Mouse (Mus musculus) embryonic facial prominence, embryonic 12.5 days (tissue): ENCODE measurements around the gene Ap2a1. TPM values are rescaled to one million over a fixed set of nuclear protein-coding genes. Genes with fewer than 3 reads are reported as not detected.
A peak's percentile ranks its signal among the peaks of the same experiment; 100 is the strongest.

Experiments
- ATAC-seq: fragments of 200-750 bp; cut with Nextera tagmentation; 2 replicates; pipeline ENCODE4 v1.8.0; 2017; ENCODE audit not compliant: insufficient number of reproducible peaks, insufficient read depth, low FRiP score, low TSS enrichment
- H3K27ac ChIP-seq: fragments of 300-500 bp; sonication (generic); 2 replicates; pipeline ENCODE4 v1.5.1; 2016; ENCODE audit warnings: mild to moderate bottlenecking
- H3K27me3 ChIP-seq: fragments of 300-500 bp; sonication (generic); 2 replicates; pipeline ENCODE4 v1.6.1; 2016; ENCODE audit warnings: mild to moderate bottlenecking, moderate library complexity
- H3K36me3 ChIP-seq: fragments of 300-500 bp; sonication (generic); 2 replicates; pipeline ENCODE4 v1.6.1; 2016; ENCODE audit warnings: mild to moderate bottlenecking
- H3K4me1 ChIP-seq: fragments of 300-500 bp; sonication (generic); 2 replicates; pipeline ENCODE4 v1.6.1; 2016
- H3K4me2 ChIP-seq: fragments of 300-500 bp; sonication (generic); replicated peaks from 2 replicates; pipeline ENCODE4 v1.6.1; 2016; ENCODE audit warnings: mild to moderate bottlenecking, moderate library complexity
- H3K4me3 ChIP-seq: fragments of 300-500 bp; sonication (generic); 2 replicates; pipeline ENCODE4 v1.5.1; 2016; ENCODE audit warnings: mild to moderate bottlenecking
- H3K9ac ChIP-seq: fragments of 300-500 bp; sonication (generic); 2 replicates; pipeline ENCODE4 v1.6.1; 2016; ENCODE audit warnings: mild to moderate bottlenecking, moderate library complexity
- H3K9me3 ChIP-seq: fragments of 300-500 bp; sonication (generic); 2 replicates; pipeline ENCODE4 v1.6.1; 2016; ENCODE audit warnings: mild to moderate bottlenecking, moderate library complexity
- WGBS: fragments of 180-500 bp; shearing (Covaris S2); methylation state at CpG from one replicate; pipeline ENCODE4 v1.1.7; 2016; 5-methylcytosine and 5-hydroxymethylcytosine counted together
- polyA plus RNA-seq: library from polyadenylated mRNA; unstranded; fragments of >200 nt; fragmentation: Nextera tagmentation; extraction: Ambion mirVana; gene quantifications from 2 replicates; pipeline ENCODE4 v1.2.1, GENCODE M21; 2016

Ap2a1 gene
- 76.3 and 84.7 TPM in 2 replicates for polyA plus RNA-seq

GRCm38 (mm10) chr7:44929204-44930151, at the start of gene Ap2a1:
Ap2a1 (minus strand) TSS chr7:44929496.
- Histone ChIP-seq H3K27ac (peak within 1 kb of the TSS; percentile 82), H3K4me2 (peak within 1 kb of the TSS; percentile 80)
- WGBS = 1% methylated on average over 84 of the region's 84 CpGs

GRCm38 (mm10) chr7:44978300-44978699, 49.0 kb upstream of the Ap2a1 start:
- H3K4me2 ChIP-seq = no peak overlapping the region
- WGBS = 90% methylated on average over 3 of the region's 3 CpGs
- H3K27me3 ChIP-seq = no peaks in the 10 kb centered on the region

More at GRCm38 (mm10) chr7:44929204-44930151, at the start of gene Ap2a1:
- peak within 1 kb of the TSS; percentile 97 for H3K4me3 ChIP-seq
- H3K9me3 ChIP-seq = no peaks in the 10 kb centered on the region
- peak within 1 kb of the TSS; percentile 90 for H3K9ac ChIP-seq
- peaks cover 13% of the 10 kb centered on the region for H3K36me3 ChIP-seq
- ATAC-seq = peak; percentile 100
- H3K27me3 ChIP-seq = no peaks in the 10 kb centered on the region
- H3K4me1 ChIP-seq = peaks cover 20% of the 10 kb centered on the region

GRCm38 (mm10) chr7:44975117-44975419, 45.8 kb upstream of the Ap2a1 start:
- no peaks in the 10 kb centered on the region for H3K27me3 ChIP-seq
- H3K9me3 ChIP-seq = no peaks in the 10 kb centered on the region
- peak overlapping the region; percentile 52; the same call in 1 of the 2 replicates for H3K4me3 ChIP-seq
- H3K4me2 ChIP-seq = peak overlapping the region; percentile 77
- H3K9ac ChIP-seq = no peak overlapping the region
- H3K4me1 ChIP-seq = peaks cover 21% of the 10 kb centered on the region
- WGBS = 20% methylated on average over 6 of the region's 6 CpGs
- H3K36me3 ChIP-seq = peaks cover 49% of the 10 kb centered on the region
- ATAC-seq = 0 out of 2 replicates have a peak, but pooled peaks have one; percentile 29
- H3K27ac ChIP-seq = peak overlapping the region; percentile 65

More at GRCm38 (mm10) chr7:44978300-44978699, 49.0 kb upstream of the Ap2a1 start:
- Histone ChIP-seq H3K9ac (no peak overlapping the region), H3K27ac (no peak overlapping the region), H3K36me3 (peaks cover 77% of the 10 kb centered on the region), H3K9me3 (no peaks in the 10 kb centered on the region), H3K4me3 (no peak overlapping the region), H3K4me1 (peaks cover 7% of the 10 kb centered on the region)
- ATAC-seq = no peak

GRCm38 (mm10) chr7:44974383-44975116, 45.3 kb upstream of the Ap2a1 start, which contains the start of gene Cpt1c:
Cpt1c (minus strand) TSS chr7:44974851.
- WGBS = under 1% methylated on average over 22 of the region's 22 CpGs
- Histone ChIP-seq H3K4me3 (peak within 1 kb of the TSS; percentile 52), H3K4me2 (peak within 1 kb of the TSS; percentile 77), H3K4me1 (peaks cover 21% of the 10 kb centered on the region), H3K36me3 (peaks cover 44% of the 10 kb centered on the region), H3K27me3 (no peaks in the 10 kb centered on the region), H3K27ac (peak within 1 kb of the TSS; percentile 92), H3K9ac (peak within 1 kb of the TSS; percentile 57), H3K9me3 (no peaks in the 10 kb centered on the region)
- no peak for ATAC-seq

GRCm38 (mm10) chr7:44973415-44974130, 44.3 kb upstream of the Ap2a1 start:
- peak overlapping the region; percentile 92 for H3K27ac ChIP-seq

GRCm38 (mm10) chr7:44971142-44971541, 41.8 kb upstream of the Ap2a1 start:
- H3K4me1 ChIP-seq = peaks cover 21% of the 10 kb centered on the region
- peaks cover 26% of the 10 kb centered on the region for H3K36me3 ChIP-seq
- 73% methylated on average over 7 of the region's 7 CpGs for WGBS
- no peaks in the 10 kb centered on the region for H3K27me3 ChIP-seq
- H3K4me2 ChIP-seq = peak overlapping the region; percentile 75
- H3K4me3 ChIP-seq = peak overlapping the region; percentile 48
- peak overlapping the region; percentile 65 for H3K9ac ChIP-seq
- no peak for ATAC-seq
- H3K9me3 ChIP-seq = no peaks in the 10 kb centered on the region
- H3K27ac ChIP-seq = peak overlapping the region; percentile 89

More at GRCm38 (mm10) chr7:44973415-44974130, 44.3 kb upstream of the Ap2a1 start:
- Histone ChIP-seq H3K4me2 (peak overlapping the region; percentile 77), H3K4me1 (peaks cover 21% of the 10 kb centered on the region), H3K9ac (peak overlapping the region; percentile 57), H3K36me3 (peaks cover 34% of the 10 kb centered on the region), H3K27me3 (no peaks in the 10 kb centered on the region), H3K4me3 (peak overlapping the region; percentile 52), H3K9me3 (no peaks in the 10 kb centered on the region)
- WGBS = 31% methylated on average over 14 of the region's 14 CpGs
- no peak for ATAC-seq

- Histone ChIP-seq H3K9me3 (no peaks in the 10 kb centered on the region), H3K4me3 (peak overlapping the region; percentile 48), H3K27ac (peak overlapping the region; percentile 89), H3K36me3 (peaks cover 24% of the 10 kb centered on the region), H3K4me2 (peak overlapping the region; percentile 75), H3K9ac (peak overlapping the region; percentile 65), H3K27me3 (no peaks in the 10 kb centered on the region), H3K4me1 (peaks cover 21% of the 10 kb centered on the region)
- ATAC-seq = peak; percentile 97
- under 1% methylated on average over 36 of the region's 36 CpGs for WGBS
Observed at GRCm38 (mm10) chr7:44970231-44970691, 41.0 kb upstream of the Ap2a1 start.

- peaks cover 9% of the 10 kb centered on the region for H3K4me1 ChIP-seq
- no peak overlapping the region for H3K9ac ChIP-seq
- H3K4me2 ChIP-seq = no peak overlapping the region
- no peak overlapping the region for H3K4me3 ChIP-seq
- WGBS = 74% methylated on average over 15 of the region's 15 CpGs
- ATAC-seq = no peak
- H3K27ac ChIP-seq = no peak overlapping the region
- H3K27me3 ChIP-seq = no peaks in the 10 kb centered on the region
- peaks cover 47% of the 10 kb centered on the region for H3K36me3 ChIP-seq
- H3K9me3 ChIP-seq = no peaks in the 10 kb centered on the region
Observed at GRCm38 (mm10) chr7:44966638-44967037, 37.3 kb upstream of the Ap2a1 start.

- 78% methylated on average over 7 of the region's 7 CpGs for WGBS
- no peak overlapping the region for H3K27ac ChIP-seq
Observed at GRCm38 (mm10) chr7:44965975-44966374, 36.7 kb upstream of the Ap2a1 start.

GRCm38 (mm10) chr7:44964990-44965389, 35.7 kb upstream of the Ap2a1 start:
- no peak overlapping the region for H3K9ac ChIP-seq
- WGBS = 97% methylated on average over 13 of the region's 13 CpGs
- no peak overlapping the region for H3K4me3 ChIP-seq
- H3K4me2 ChIP-seq = no peak overlapping the region
- H3K27me3 ChIP-seq = no peaks in the 10 kb centered on the region
- peaks cover 56% of the 10 kb centered on the region for H3K36me3 ChIP-seq
- H3K27ac ChIP-seq = no peak overlapping the region
- H3K4me1 ChIP-seq = no peaks in the 10 kb centered on the region
- no peak for ATAC-seq
- H3K9me3 ChIP-seq = no peaks in the 10 kb centered on the region

More at GRCm38 (mm10) chr7:44965975-44966374, 36.7 kb upstream of the Ap2a1 start:
- H3K9ac ChIP-seq = no peak overlapping the region
- H3K36me3 ChIP-seq = peaks cover 54% of the 10 kb centered on the region
- no peak overlapping the region for H3K4me3 ChIP-seq
- no peaks in the 10 kb centered on the region for H3K27me3 ChIP-seq
- no peak for ATAC-seq
- no peak overlapping the region for H3K4me2 ChIP-seq
- H3K9me3 ChIP-seq = no peaks in the 10 kb centered on the region
- H3K4me1 ChIP-seq = peaks cover 3% of the 10 kb centered on the region

GRCm38 (mm10) chr7:44962831-44963230, 33.5 kb upstream of the Ap2a1 start:
- Histone ChIP-seq H3K27ac (no peak overlapping the region), H3K36me3 (peaks cover 64% of the 10 kb centered on the region), H3K9me3 (no peaks in the 10 kb centered on the region), H3K9ac (no peak overlapping the region), H3K4me1 (no peaks in the 10 kb centered on the region), H3K4me2 (no peak overlapping the region), H3K27me3 (no peaks in the 10 kb centered on the region), H3K4me3 (no peak overlapping the region)
- no peak for ATAC-seq
- 89% methylated on average over 5 of the region's 5 CpGs for WGBS
